Mouse (Mus musculus) E14TG2a.4 (cell line): ENCODE results near the gene Ttpal.

Experiments
- H3K27me3 ChIP-seq: 2 replicates; pipeline ENCODE4 v1.6.1; 2014; ENCODE audit warnings: low read length, control low read depth; ENCODE audit not compliant: insufficient read depth
- H3K36me3 ChIP-seq: 2 replicates; pipeline ENCODE4 v1.6.1; 2014; ENCODE audit warnings: low read length, control low read depth; ENCODE audit not compliant: insufficient read depth
- H3K4me1 ChIP-seq: replicated peaks from 2 replicates; pipeline ENCODE4 v1.6.1; 2014; ENCODE audit warnings: low read depth, low read length, control low read depth
- H3K4me3 ChIP-seq: replicated peaks from 2 replicates; pipeline ENCODE4 v1.5.1; 2014; ENCODE audit warnings: mild to moderate bottlenecking, low read length
- H3K9me3 ChIP-seq: 2 replicates; pipeline ENCODE4 v1.6.1; 2014; ENCODE audit warnings: low read length, control low read depth
- CTCF ChIP-seq: conservative IDR thresholded peaks from 2 replicates; pipeline ENCODE4 v1.5.1; 2014; ENCODE audit warnings: low read length
- NANOG ChIP-seq: IDR thresholded peaks from 2 replicates; pipeline ENCODE4 v1.6.1; 2014; ENCODE audit warnings: borderline replicate concordance, low read length, mixed read lengths
- POU5F1 ChIP-seq: IDR thresholded peaks from 2 replicates; pipeline ENCODE4 v1.6.1; 2014; ENCODE audit warnings: low read length, borderline replicate concordance

The Ttpal gene

DNA sequence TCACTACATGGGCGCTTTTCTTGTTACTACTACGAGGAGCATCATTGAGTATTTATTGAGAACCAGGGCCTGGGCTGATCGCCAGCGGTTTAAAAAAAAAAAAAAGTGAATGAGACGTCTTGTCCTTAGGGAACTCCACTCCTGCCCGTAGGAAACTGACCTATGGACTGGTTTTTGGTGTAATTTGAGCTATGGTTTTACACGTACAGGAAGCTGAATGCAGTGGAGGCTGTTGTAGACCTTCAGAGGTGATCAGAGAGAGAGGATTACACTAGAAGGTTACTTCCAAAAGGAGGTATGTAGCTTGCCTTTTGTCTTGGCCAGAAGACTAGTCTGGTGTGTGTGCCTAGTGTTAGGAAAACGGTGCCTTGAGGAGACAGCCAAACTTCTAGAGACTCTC is 56.8 kb downstream of the Ttpal start:
- Histone ChIP-seq H3K4me1 (peaks cover 7% of the 10 kb centered on the region), H3K4me3 (peak overlapping the region; percentile 89), H3K9me3 (no peaks in the 10 kb centered on the region), H3K27me3 (peaks cover 10% of the 10 kb centered on the region; the same call in 1 of the 2 replicates), H3K36me3 (no peaks in the 10 kb centered on the region)
- TF ChIP-seq NANOG = no peak
- no peak for TF ChIP-seq CTCF
- no peak for TF ChIP-seq POU5F1

- TF ChIP-seq NANOG = no peak
- TF ChIP-seq POU5F1 = no peak
- no peak for TF ChIP-seq CTCF
- Histone ChIP-seq H3K27me3 (peaks cover 10% of the 10 kb centered on the region; the same call in 1 of the 2 replicates), H3K4me3 (peak overlapping the region; percentile 89; the same call in 1 of the 2 replicates), H3K36me3 (no peaks in the 10 kb centered on the region), H3K4me1 (peaks cover 7% of the 10 kb centered on the region), H3K9me3 (no peaks in the 10 kb centered on the region)
Observed at GRCm38 (mm10) chr2:163659431-163659830, 57.3 kb downstream of the Ttpal start.

GRCm38 (mm10) chr2:163660103-163660701 is 58.1 kb downstream of the Ttpal start:
- no peak overlapping the region for H3K4me3 ChIP-seq
- peaks cover 10% of the 10 kb centered on the region; the same call in 1 of the 2 replicates for H3K27me3 ChIP-seq
- no peaks in the 10 kb centered on the region for H3K36me3 ChIP-seq
- no peaks in the 10 kb centered on the region for H3K9me3 ChIP-seq
- H3K4me1 ChIP-seq = peaks cover 8% of the 10 kb centered on the region
- TF ChIP-seq POU5F1 = no peak
- TF ChIP-seq CTCF = no peak

GRCm38 (mm10) chr2:163661371-163661850 is 59.3 kb downstream of the Ttpal start:
- no peak for TF ChIP-seq POU5F1
- no peak for TF ChIP-seq CTCF
- no peak for TF ChIP-seq NANOG
- no peaks in the 10 kb centered on the region for H3K9me3 ChIP-seq
- no peaks in the 10 kb centered on the region for H3K36me3 ChIP-seq
- peaks cover 10% of the 10 kb centered on the region for H3K4me1 ChIP-seq
- peaks cover 10% of the 10 kb centered on the region; the same call in 1 of the 2 replicates for H3K27me3 ChIP-seq
- H3K4me3 ChIP-seq = no peak overlapping the region

DNA sequence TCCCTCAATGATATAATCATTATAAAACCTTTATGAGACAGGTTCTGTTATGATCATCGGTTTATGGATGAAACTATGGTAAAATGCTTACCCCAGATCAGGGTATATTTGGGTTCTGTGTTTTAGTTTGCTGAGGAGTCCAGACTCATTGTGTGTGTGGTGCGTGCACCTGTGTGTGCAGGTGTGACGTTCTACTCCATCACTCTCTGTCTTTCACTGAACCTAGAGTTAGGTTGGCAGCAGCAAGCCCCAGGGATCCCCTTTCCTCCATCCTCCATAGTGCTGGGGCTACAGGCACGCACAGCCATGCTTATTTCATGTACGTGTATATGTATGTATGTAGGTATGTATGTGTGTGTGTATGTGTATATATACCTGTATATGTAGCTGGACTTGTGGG is 60.0 kb downstream of the Ttpal start:
- H3K4me1 ChIP-seq = peaks cover 10% of the 10 kb centered on the region
- no peaks in the 10 kb centered on the region for H3K36me3 ChIP-seq
- peaks cover 10% of the 10 kb centered on the region; the same call in 1 of the 2 replicates for H3K27me3 ChIP-seq
- no peak overlapping the region for H3K4me3 ChIP-seq
- TF ChIP-seq NANOG = no peak
- no peak for TF ChIP-seq POU5F1
- H3K9me3 ChIP-seq = no peaks in the 10 kb centered on the region

GRCm38 (mm10) chr2:163662698-163663221 is 60.6 kb downstream of the Ttpal start:
- no peak for TF ChIP-seq CTCF
- TF ChIP-seq NANOG = no peak
- no peak for TF ChIP-seq POU5F1
- H3K9me3 ChIP-seq = no peaks in the 10 kb centered on the region
- no peaks in the 10 kb centered on the region for H3K36me3 ChIP-seq
- H3K4me3 ChIP-seq = no peak overlapping the region
- H3K27me3 ChIP-seq = peaks cover 10% of the 10 kb centered on the region; the same call in 1 of the 2 replicates
- peaks cover 10% of the 10 kb centered on the region for H3K4me1 ChIP-seq

- H3K36me3 ChIP-seq = no peaks in the 10 kb centered on the region
- TF ChIP-seq CTCF (no peak), POU5F1 (no peak), NANOG (no peak)
- H3K9me3 ChIP-seq = no peaks in the 10 kb centered on the region
Observed at GRCm38 (mm10) chr2:163663930-163664329, 61.8 kb downstream of the Ttpal start.

DNA sequence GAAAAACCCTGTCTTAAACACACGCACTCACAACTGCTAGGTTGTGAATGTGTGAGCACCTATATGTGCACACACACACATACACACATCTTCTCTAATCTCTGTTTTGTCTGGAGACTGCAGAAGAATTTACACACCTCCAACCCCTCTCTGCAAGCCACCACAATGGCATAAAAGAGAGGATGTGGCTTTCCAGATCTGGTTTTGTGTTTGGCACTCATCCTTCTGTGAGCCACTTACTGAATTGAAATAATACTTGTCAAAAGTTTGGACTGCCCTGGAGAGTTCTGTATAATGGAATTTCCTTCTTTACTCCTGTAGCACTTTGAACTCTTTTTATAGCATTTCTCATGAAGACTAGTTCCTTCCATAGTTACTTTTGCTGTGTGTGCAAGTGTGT is 64.9 kb downstream of the Ttpal start:
- no peaks in the 10 kb centered on the region for H3K27me3 ChIP-seq
- H3K4me1 ChIP-seq = peaks cover 3% of the 10 kb centered on the region
- H3K4me3 ChIP-seq = no peak overlapping the region
- TF ChIP-seq NANOG (no peak), POU5F1 (no peak), CTCF (no peak)
- H3K9me3 ChIP-seq = no peaks in the 10 kb centered on the region
- no peaks in the 10 kb centered on the region for H3K36me3 ChIP-seq

More at GRCm38 (mm10) chr2:163663930-163664329, 61.8 kb downstream of the Ttpal start:
- H3K4me3 ChIP-seq = no peak overlapping the region
- peaks cover 9% of the 10 kb centered on the region for H3K4me1 ChIP-seq
- peaks cover 8% of the 10 kb centered on the region; the same call in 1 of the 2 replicates for H3K27me3 ChIP-seq
